Mouse (Mus musculus) kidney, adult 11 months (tissue): ENCODE results near the gene Ubald2.
"Not testable (repeated sequence)": the region's sequence is repeated elsewhere in the genome, so short reads cannot be mapped to it uniquely, and the experiment has no call there.

ENCODE experiments used
- DNase-seq: peaks from one replicate; pipeline ENCODE4 v3.0.0; 2022

The Ubald2 gene

GRCm38 (mm10) chr11:116466141-116466540 is 32.2 kb downstream of the Ubald2 start, which contains the start of gene Qrich2:
Qrich2 (minus strand) TSS chr11:116466241.
- DNase-seq, result no peak

GRCm38 (mm10) chr11:116468338-116468737 is 34.4 kb downstream of the Ubald2 start:
- DNase-seq, result not testable (repeated sequence)

- peak; percentile 42 for DNase-seq
Measured at GRCm38 (mm10) chr11:116470249-116470648, 36.4 kb downstream of the Ubald2 start.

GRCm38 (mm10) chr11:116470896-116471295 is 37.0 kb downstream of the Ubald2 start:
- DNase-seq, result no peak

GRCm38 (mm10) chr11:116472275-116472674 is 38.4 kb downstream of the Ubald2 start:
- DNase-seq, result no peak

- DNase-seq, result peak; percentile 63
Measured at GRCm38 (mm10) chr11:116476041-116476440, 42.1 kb downstream of the Ubald2 start.

- DNase-seq, result no peak
Measured at GRCm38 (mm10) chr11:116476696-116477095, 42.8 kb downstream of the Ubald2 start.

- DNase-seq, result no peak
Measured at GRCm38 (mm10) chr11:116477160-116477759, 43.4 kb downstream of the Ubald2 start.

GRCm38 (mm10) chr11:116478978-116479377 is 45.1 kb downstream of the Ubald2 start:
- no peak for DNase-seq

- DNase-seq, result no peak
Measured at GRCm38 (mm10) chr11:116479832-116480231, 45.9 kb downstream of the Ubald2 start.

GRCm38 (mm10) chr11:116480975-116481374 is 47.1 kb downstream of the Ubald2 start:
- no peak for DNase-seq

GRCm38 (mm10) chr11:116481776-116482175 is 47.9 kb downstream of the Ubald2 start:
- DNase-seq, result no peak

GRCm38 (mm10) chr11:116484261-116484660 is 50.4 kb downstream of the Ubald2 start:
- DNase-seq, result no peak

GRCm38 (mm10) chr11:116488207-116488606 is 54.3 kb downstream of the Ubald2 start:
- DNase-seq, result no peak
